Mouse (Mus musculus): Measurements from ENCODE around the gene Sytl2. TPM values are rescaled to one million over a fixed set of nuclear protein-coding genes. Genes with fewer than 3 reads are reported as not detected.

The Sytl2 gene
- polyA plus RNA-seq, 1 experiment, result 1.4 TPM

DNA sequence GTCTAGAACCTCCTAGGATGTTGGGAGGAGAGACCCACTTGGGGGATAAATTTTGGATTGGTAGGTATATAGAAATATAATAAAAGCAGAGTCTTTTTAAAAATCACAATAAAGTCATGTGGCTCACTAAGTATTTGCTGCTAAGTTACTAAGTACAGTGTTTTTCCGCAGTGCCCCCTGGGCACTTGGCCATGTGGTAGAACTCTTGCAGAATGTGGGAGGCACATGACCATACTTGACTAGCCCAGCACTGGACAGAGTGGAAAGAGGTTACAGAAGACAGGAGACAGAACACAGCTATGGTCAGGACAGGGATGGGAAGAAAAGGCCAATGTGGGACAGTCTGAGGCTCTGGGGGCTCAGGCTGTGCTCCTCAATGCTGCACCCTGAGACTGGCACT lies 4.9 kb downstream of the Sytl2 start:
- H3K4me3 ChIP-seq (ENCODE audit: extremely low read depth, insufficient read depth, insufficient read length), result no peak overlapping the region
- H3K36me3 ChIP-seq (ENCODE audit: control insufficient read depth, insufficient read depth, low read length), result no peaks in the 10 kb centered on the region
- H3K4me1 ChIP-seq (ENCODE audit: control insufficient read depth, insufficient read depth, insufficient read length), result peaks cover 8% of the 10 kb centered on the region; the same call in 1 of the 2 replicates
- no peak for TF ChIP-seq CTCF (IDR thresholded peaks at IDR 0.05; ENCODE audit: extremely low read depth, insufficient read depth, insufficient read length, insufficient replicate concordance)
- no peak for TF ChIP-seq POLR2A (IDR thresholded peaks at IDR 0.05; ENCODE audit: low read depth, low read length)
- H3K27me3 ChIP-seq (ENCODE audit: control insufficient read depth, insufficient read depth, low read length), result 0 out of 2 replicates have a peak, but pooled peaks cover 4% of the 10 kb centered on the region
- no peak for DNase-seq (ENCODE audit: low read depth in 1 of 2, low spot score in 2 of 2)
- H3K27ac ChIP-seq (ENCODE audit: insufficient read depth, low read length), result no peak overlapping the region
- 92% methylated on average over 1 of the region's 1 CpGs for WGBS

DNA sequence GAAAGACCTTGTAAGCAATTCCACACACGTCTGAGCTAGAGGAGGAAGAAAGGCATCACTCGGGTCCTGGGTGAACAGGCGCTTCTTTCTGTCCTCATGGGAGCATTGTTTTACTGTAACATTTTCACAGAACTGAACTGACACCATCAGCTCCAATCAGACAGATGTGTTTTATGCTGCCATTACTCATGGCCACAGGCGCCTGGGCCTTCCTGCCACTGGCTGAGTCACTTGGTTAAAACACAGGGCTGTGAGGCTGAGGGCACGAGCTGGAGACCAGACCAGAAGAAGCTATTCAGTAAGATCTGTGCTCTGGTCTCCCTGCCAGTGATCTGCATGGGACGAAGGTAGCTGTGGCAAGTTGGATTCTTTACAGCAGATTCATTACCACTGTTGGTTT lies 6.0 kb downstream of the Sytl2 start:
- peaks cover 8% of the 10 kb centered on the region; the same call in 1 of the 2 replicates for H3K4me1 ChIP-seq (ENCODE audit: control insufficient read depth, insufficient read depth, insufficient read length)
- H3K27me3 ChIP-seq (ENCODE audit: control insufficient read depth, insufficient read depth, low read length), result 0 out of 2 replicates have a peak, but pooled peaks cover 1% of the 10 kb centered on the region
- H3K36me3 ChIP-seq (ENCODE audit: control insufficient read depth, insufficient read depth, low read length), result no peaks in the 10 kb centered on the region
- no peak for DNase-seq (ENCODE audit: low read depth in 1 of 2, low spot score in 2 of 2)
- H3K27ac ChIP-seq (ENCODE audit: insufficient read depth, low read length), result no peak overlapping the region
- no peak for TF ChIP-seq POLR2A (IDR thresholded peaks at IDR 0.05; ENCODE audit: low read depth, low read length)
- no peak for TF ChIP-seq CTCF (IDR thresholded peaks at IDR 0.05; ENCODE audit: extremely low read depth, insufficient read depth, insufficient read length, insufficient replicate concordance)
- WGBS, result 88% methylated on average over 6 of the region's 6 CpGs
- no peak overlapping the region for H3K4me3 ChIP-seq (ENCODE audit: extremely low read depth, insufficient read depth, insufficient read length)

DNA sequence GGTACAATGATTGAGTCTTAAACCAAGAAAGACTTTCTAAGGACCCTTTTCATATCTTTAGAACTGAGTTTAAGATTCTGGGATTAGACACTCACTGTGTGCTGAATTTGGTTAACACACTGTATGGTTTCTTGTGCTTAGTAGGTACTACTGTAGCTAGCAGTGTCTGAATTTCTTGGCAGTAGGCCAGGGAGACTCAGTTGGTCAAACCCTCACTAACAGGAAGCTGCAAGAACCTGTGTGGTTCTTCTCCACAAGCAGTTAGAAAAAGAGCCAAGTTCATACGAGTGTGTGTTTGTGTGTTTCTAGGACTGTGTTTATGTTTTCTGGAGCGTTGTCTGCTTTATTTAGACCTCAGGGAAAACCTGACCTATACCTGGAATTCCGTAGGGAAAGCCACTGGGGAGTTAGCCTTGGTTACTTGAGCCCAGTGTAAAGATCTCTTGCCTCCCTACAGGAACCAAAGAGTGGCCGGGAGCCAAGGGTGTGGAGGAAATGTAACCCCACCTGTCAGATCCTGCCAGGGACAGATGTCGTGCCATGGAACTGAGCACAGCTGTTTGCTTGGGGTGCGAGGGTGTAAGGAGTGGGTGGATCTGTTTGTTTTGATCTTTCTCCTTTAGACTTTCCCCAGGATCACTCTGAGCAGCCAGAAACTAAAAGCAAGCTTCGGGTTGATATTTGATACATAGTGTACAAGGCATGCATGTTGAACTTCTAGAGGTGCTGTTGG lies 10.3 kb downstream of the Sytl2 start:
- peak in 1 of 2 experiments; percentile 15 for DNase-seq (ENCODE audit: low read depth in 1 of 2, low spot score in 2 of 2)
- H3K27me3 ChIP-seq (ENCODE audit: control insufficient read depth, insufficient read depth, low read length), result no peaks in the 10 kb centered on the region
- H3K4me3 ChIP-seq (ENCODE audit: extremely low read depth, insufficient read depth, insufficient read length), result no peak overlapping the region
- no peak for TF ChIP-seq POLR2A (IDR thresholded peaks at IDR 0.05; ENCODE audit: low read depth, low read length)
- TF ChIP-seq CTCF (IDR thresholded peaks at IDR 0.05; ENCODE audit: extremely low read depth, insufficient read depth, insufficient read length, insufficient replicate concordance), result no peak
- H3K27ac ChIP-seq (ENCODE audit: insufficient read depth, low read length), result peak overlapping the region; percentile 7
- 25% methylated on average over 7 of the region's 7 CpGs for WGBS
- no peaks in the 10 kb centered on the region for H3K36me3 ChIP-seq (ENCODE audit: control insufficient read depth, insufficient read depth, low read length)
- H3K4me1 ChIP-seq (ENCODE audit: control insufficient read depth, insufficient read depth, insufficient read length), result peaks cover 5% of the 10 kb centered on the region

DNA sequence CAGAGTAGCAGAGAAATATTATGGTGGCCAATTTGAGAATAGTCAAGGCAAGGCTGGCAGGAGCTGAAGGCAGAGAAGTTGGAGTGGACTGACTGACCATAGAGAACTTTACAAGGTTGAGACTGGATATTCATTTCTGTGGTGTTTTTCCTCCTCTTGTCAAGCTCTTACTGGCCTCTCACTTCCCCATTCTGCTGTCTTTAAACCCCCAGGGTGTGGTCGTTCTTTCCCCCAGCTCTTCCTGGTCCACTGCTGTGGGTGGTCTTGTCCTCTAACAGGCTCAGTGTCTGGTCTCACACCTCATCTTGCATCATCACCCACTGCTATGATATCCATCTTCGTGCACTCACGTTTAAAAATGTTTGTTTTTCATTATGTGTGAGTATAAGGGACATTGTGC lies 11.4 kb downstream of the Sytl2 start:
- H3K36me3 ChIP-seq (ENCODE audit: control insufficient read depth, insufficient read depth, low read length), result no peaks in the 10 kb centered on the region
- H3K4me3 ChIP-seq (ENCODE audit: extremely low read depth, insufficient read depth, insufficient read length), result no peak overlapping the region
- H3K4me1 ChIP-seq (ENCODE audit: control insufficient read depth, insufficient read depth, insufficient read length), result peaks cover 5% of the 10 kb centered on the region
- WGBS, result 23% methylated on average over 3 of the region's 3 CpGs
- no peaks in the 10 kb centered on the region for H3K27me3 ChIP-seq (ENCODE audit: control insufficient read depth, insufficient read depth, low read length)
- H3K27ac ChIP-seq (ENCODE audit: insufficient read depth, low read length), result no peak overlapping the region
- no peak for TF ChIP-seq CTCF (IDR thresholded peaks at IDR 0.05; ENCODE audit: extremely low read depth, insufficient read depth, insufficient read length, insufficient replicate concordance)
- no peak for TF ChIP-seq POLR2A (IDR thresholded peaks at IDR 0.05; ENCODE audit: low read depth, low read length)
- DNase-seq (ENCODE audit: low read depth in 1 of 2, low spot score in 2 of 2), result peak in 1 of 2 experiments; percentile 3

- no peak for TF ChIP-seq POLR2A (IDR thresholded peaks at IDR 0.05; ENCODE audit: low read depth, low read length)
- no peak for TF ChIP-seq CTCF (IDR thresholded peaks at IDR 0.05; ENCODE audit: extremely low read depth, insufficient read depth, insufficient read length, insufficient replicate concordance)
- H3K4me3 ChIP-seq (ENCODE audit: extremely low read depth, insufficient read depth, insufficient read length), result no peak overlapping the region
- no peak for DNase-seq (ENCODE audit: low read depth in 1 of 2, low spot score in 2 of 2)
- WGBS, result 90% methylated on average over 2 of the region's 2 CpGs
- H3K27me3 ChIP-seq (ENCODE audit: control insufficient read depth, insufficient read depth, low read length), result no peaks in the 10 kb centered on the region
- no peak overlapping the region for H3K27ac ChIP-seq (ENCODE audit: insufficient read depth, low read length)
- no peaks in the 10 kb centered on the region for H3K36me3 ChIP-seq (ENCODE audit: control insufficient read depth, insufficient read depth, low read length)
- peaks cover 5% of the 10 kb centered on the region for H3K4me1 ChIP-seq (ENCODE audit: control insufficient read depth, insufficient read depth, insufficient read length)
Observed at GRCm38 (mm10) chr7:90316823-90317222, 14.8 kb downstream of the Sytl2 start.

GRCm38 (mm10) chr7:90319446-90319845 lies 17.4 kb downstream of the Sytl2 start:
- WGBS, result 94% methylated on average over 1 of the region's 1 CpGs
- H3K36me3 ChIP-seq (ENCODE audit: control insufficient read depth, insufficient read depth, low read length), result no peaks in the 10 kb centered on the region
- H3K27ac ChIP-seq (ENCODE audit: insufficient read depth, low read length), result no peak overlapping the region
- no peaks in the 10 kb centered on the region for H3K27me3 ChIP-seq (ENCODE audit: control insufficient read depth, insufficient read depth, low read length)
- no peaks in the 10 kb centered on the region for H3K4me1 ChIP-seq (ENCODE audit: control insufficient read depth, insufficient read depth, insufficient read length)
- no peak overlapping the region for H3K4me3 ChIP-seq (ENCODE audit: extremely low read depth, insufficient read depth, insufficient read length)
- no peak for DNase-seq (ENCODE audit: low read depth in 1 of 2, low spot score in 2 of 2)
- TF ChIP-seq CTCF (IDR thresholded peaks at IDR 0.05; ENCODE audit: extremely low read depth, insufficient read depth, insufficient read length, insufficient replicate concordance) (no peak), POLR2A (IDR thresholded peaks at IDR 0.05; ENCODE audit: low read depth, low read length) (no peak)

GRCm38 (mm10) chr7:90320124-90320523 lies 18.1 kb downstream of the Sytl2 start:
- Histone ChIP-seq H3K36me3 (ENCODE audit: control insufficient read depth, insufficient read depth, low read length) (no peaks in the 10 kb centered on the region), H3K4me3 (ENCODE audit: extremely low read depth, insufficient read depth, insufficient read length) (no peak overlapping the region), H3K4me1 (ENCODE audit: control insufficient read depth, insufficient read depth, insufficient read length) (no peaks in the 10 kb centered on the region), H3K27me3 (ENCODE audit: control insufficient read depth, insufficient read depth, low read length) (no peaks in the 10 kb centered on the region), H3K27ac (ENCODE audit: insufficient read depth, low read length) (no peak overlapping the region)
- DNase-seq (ENCODE audit: low read depth in 1 of 2, low spot score in 2 of 2), result no peak
- whole genome bisulfite sequencing, result 89% methylated on average over 5 of the region's 5 CpGs
- TF ChIP-seq POLR2A (IDR thresholded peaks at IDR 0.05; ENCODE audit: low read depth, low read length), result no peak
- TF ChIP-seq CTCF (IDR thresholded peaks at IDR 0.05; ENCODE audit: extremely low read depth, insufficient read depth, insufficient read length, insufficient replicate concordance), result no peak
